Mouse (Mus musculus): ENCODE data around the gene Tsc22d1.

Tsc22d1 gene

DNA sequence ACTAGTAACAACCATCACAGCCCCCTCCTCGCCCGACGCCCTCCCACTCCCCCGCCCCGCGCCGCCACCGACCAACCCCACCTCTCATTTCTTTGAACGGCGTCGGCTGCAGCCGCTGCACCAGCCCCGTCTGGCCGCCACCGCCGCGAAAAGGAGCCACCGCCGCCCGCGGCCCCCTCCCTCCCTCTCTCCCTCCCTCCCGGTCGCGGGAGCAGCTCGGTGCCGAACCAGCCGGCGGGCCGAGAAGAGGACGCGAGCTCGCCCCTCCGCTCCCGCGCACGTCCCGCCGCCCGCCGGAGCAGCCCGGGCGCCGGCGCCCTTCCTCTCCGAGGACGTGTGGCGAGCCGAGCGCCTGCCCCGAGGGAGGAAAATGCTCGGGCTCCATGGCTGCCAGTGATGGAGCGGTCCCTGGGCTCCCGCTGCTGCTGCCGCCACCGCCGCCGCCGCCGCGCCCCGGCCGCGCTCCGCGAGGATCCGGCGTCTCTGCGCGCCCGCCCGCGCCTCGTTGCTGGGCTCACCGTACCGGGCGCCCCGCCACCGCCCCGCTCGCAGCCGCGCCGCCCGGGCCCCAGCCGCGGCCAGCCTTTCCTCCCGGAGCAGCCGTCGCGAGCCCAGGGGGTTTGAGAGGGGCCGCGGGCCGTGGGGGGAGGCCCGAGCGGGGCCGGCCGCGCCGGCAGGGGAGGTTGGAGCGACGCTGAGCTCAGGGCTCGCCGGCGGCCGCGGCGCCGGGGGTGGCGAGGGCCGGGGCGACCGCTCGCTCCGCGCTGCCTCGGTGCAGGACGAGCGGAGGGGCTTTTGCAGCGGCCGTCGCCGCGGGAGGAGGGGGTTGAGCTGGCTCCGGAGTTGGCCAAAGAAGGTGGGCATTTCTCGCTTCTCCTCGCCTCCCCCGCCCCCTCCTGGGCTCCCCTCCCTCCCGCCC lies at the start of gene Tsc22d1:
Tsc22d1 (plus strand) TSS at position 100 of the 919 bp plus-strand sequence.
- peak in 1 of 2 experiments; percentile 46 for DNase-seq

DNA sequence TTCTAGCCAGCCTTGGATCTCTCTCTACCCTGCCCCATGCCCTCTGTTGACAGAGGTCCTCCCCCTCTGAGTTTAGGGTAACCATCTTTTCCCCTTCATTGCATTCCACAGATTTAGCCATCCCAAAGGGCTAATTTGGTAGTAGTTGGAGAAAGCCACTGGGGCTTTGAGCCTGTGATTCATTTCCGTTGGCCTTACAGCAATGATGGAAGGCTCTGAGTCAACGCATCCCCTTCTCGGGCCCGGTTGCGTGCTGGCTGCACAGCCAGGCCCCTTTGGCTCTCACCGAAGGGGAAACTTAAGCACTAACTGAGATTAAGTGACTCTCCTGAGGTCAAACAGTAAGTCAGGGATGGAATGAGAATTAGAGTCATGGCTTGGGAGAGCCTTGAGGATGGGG lies 41.1 kb upstream of the Tsc22d1 start:
- DNase-seq = no peak

DNA sequence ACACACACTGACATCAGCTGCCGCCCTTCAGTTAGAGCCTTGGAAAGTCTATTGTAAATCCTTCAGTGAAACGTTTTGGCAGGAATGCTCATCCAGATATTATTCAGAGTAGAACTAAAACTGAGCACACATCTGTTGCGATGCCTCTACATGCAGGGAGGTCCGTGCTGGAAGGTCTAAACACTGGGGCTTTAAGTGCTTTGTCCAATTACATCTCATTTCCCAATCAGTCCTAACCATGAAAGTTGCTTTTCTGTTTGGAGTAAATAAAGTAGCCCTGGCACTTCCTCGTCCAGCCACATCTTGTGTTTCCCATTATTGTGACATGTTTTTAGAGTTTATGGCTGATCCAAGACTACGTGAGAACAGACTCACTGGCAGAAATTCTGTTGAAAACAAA lies 40.2 kb upstream of the Tsc22d1 start:
- DNase-seq = no peak

DNA sequence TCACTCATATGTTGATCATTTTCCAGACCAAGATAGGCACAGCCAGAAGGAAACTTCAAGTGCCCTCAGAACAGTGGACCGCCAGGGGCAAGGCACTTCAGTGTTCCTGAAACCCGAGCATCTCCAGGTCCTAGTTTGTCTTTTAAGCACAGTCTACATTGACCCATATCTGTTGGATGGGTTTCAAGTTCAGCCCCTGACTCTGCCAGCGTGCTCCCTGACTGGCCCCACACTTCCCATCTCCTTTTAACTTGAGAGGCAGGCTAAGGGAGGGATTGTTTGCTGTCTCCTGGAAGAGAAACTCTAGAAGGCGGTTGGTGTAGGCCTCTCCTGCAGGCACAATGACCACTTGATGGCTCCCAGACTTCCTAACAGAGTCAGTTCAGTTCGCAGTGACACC lies 38.2 kb upstream of the Tsc22d1 start:
- DNase-seq = no peak

DNA sequence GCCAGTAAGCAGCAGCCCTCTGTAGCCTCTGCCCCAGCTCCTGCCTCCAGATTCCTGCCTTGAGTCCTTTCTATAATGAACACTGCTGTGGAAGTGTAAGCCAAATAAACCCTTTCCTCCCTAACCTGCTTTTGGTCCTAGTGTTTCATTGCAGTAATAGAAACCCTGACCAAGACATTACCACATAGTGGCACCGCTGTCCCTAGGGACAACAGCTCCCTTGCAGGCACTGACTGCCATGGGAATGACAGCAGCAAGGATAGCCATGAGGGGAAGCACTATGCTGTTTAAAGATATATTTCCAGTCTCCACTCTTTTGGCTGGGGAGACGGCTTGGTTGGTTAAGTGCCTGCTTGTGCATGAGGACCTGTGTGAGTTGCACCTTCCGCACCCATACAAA lies 35.4 kb upstream of the Tsc22d1 start:
- DNase-seq = no peak

DNA sequence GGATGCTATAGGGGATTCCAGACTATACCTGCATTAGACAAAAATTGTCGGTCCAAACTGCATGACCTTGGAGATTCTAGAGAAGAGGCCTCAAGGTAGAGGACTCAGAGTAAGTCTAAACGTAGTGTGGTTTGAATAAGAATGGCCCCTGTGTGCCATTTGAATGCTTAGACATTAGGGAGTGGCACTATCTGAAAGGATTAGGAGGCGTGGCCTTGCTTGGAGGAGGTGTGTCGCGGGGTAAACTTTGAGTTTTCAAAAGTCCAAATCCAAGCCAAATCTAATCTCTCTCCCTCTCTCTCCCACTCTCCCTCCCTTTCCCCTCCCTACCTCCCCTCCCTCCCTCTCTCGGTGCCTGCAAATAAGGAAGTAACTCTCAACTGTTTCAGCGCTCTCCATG lies 26.7 kb upstream of the Tsc22d1 start:
- no peak for DNase-seq

DNA sequence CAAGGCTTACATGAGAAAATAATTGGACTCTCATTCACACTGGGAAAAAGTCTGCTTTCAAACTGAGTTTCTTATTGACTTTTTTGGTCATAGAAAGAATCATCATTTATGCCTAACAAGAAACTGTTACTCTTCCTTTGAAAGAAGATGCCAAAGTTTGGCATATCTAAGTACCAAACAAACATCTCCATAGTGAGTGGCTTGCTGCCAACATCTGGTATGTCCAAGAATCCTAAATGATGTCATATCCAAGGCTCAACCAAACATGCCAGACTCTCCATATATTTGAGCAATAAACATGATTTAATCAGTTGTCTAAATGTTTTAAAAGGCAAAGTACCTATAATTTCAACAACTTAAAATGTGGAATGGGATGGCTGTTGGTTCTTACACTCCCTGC lies 16.5 kb upstream of the Tsc22d1 start:
- no peak for DNase-seq

DNA sequence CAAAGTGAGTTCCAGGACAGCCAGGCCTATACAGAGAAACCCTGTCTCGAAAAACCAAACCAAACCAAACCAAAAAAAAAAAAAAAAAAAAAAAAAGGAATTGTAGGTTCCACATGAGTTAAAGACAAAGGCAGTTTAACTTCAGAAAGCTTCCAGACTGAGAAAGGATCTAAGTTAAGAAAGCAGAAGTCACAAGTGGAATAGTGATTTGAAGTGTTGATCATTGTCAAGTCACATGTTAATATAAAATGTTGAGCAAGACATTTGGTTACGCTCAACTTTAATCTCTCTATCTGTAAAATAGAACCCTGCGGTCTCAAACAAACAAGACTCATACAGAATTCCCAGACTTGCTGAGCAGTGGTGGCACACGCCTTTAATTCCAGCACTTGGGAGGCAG lies 12.2 kb upstream of the Tsc22d1 start:
- no peak for DNase-seq

DNA sequence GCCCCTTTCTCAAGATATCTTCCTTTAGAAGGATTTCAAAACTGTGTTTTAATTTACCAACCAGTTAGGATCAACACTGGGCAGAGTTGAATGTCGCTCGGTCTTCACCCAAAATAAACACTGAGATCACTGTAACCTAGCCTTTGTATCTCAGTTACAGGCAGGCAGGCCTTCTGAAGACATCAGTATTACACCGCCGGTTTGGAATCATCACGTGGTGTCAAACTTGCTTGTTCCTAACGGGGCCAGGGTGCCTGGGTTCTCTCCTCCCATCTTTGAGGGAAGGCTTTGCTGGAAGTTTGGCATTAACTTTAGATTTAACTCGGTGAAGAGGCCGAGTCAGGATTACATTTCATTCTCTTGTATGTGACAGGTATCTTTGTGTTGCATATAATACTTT lies 5.7 kb upstream of the Tsc22d1 start:
- no peak for DNase-seq

DNA sequence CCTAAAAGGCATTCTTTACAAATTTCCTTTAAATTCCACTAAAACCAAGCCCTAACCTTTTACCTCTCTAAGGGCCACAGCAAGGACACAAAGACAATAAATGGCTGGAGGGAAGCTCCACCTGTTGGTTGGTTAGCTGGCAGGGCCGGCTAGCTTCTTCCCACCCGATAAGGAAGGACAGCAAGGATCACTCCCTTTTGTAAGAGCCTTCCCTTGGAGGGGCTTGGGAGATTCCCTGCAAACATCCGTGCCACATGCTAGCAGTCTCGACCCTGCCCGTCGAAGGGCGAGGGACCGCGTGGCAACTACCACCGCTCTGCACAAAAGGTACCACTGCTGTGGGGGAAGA lies 1.0 kb upstream of the Tsc22d1 start:
- no peak for DNase-seq

DNA sequence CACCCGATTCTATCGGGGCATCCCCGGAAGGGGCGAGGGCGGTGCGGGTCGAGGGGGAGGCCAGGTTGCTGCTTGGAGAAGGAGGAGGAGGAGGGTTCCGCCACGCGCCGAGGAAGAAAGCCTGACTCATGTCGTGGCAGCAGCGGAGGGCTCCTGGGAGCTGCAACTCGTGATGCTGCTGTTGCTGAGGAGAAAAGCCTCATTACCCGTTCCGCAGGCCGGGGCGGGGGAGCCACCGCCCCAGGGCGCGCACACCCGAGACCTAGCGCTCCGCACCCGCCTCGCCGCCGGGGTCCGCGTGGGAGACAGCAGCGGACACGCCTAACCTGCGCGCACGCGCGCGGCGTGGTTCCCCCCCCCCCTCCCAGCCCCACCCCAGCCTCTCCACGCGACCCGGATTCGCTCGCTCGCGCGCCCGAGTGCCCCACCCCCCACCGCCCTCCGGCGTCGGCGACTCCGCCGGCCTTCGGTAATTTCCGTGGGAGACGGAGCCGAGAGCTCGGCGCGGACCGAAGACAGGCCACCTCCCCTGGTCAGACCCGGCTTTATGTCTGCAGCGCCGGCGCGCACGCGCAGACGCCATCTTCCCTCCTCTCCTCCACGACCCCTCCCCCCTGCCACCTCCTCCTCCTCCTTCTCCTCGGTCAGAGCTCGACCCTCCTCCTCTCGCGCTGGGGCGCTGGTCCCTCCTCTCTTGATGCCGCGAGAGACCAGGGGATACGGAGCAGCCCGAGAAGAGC lies 469 bp upstream of the Tsc22d1 start:
- DNase-seq = peak; percentile 81 to 84

DNA sequence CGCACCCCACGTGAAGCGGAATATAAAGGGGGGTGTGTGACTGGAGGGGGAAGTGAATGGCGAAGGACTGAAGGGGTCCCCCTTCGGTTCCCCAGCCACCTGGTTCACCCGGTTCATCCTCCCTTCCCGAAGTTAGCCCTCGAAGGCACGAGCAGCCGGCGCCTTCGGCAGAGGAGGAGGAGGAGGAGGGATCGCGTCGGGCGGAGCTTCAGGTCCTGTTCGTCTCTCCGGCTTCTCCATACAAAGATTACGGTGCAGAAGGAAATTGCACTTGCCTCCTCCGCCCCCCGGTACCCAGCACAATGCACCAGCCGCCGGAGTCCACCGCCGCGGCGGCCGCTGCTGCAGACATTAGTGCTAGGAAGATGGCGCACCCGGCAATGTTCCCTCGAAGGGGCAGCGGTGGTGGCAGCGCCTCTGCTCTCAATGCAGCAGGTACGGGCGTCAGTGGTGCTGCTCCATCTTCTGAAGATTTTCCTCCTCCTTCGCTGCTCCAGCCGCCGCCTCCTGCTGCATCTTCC lies 1.1 kb downstream of the Tsc22d1 start:
- DNase-seq = peak in 1 of 2 experiments; percentile 25

DNA sequence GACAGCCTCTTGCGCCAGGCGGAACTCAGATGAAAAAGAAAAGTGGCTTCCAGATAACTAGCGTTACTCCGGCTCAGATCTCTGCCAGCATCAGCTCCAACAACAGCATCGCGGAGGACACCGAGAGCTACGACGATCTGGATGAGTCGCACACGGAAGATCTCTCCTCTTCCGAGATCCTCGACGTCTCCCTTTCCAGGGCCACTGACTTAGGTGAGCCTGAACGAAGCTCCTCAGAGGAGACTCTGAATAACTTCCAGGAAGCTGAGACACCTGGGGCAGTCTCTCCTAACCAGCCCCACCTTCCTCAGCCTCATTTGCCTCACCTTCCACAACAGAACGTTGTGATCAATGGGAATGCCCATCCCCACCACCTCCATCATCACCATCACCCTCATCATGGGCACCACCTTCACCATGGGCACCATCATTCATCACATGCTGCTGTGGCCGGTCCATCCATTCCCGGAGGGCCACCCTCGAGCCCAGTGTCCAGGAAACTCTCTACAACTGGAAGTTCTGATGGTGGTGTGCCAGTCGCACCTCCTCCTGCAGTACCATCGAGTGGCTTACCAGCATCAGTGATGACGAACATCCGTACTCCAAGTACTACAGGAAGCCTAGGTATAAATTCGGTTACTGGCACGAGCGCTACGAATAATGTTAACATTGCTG lies 1.7 kb downstream of the Tsc22d1 start:
- no peak for DNase-seq

DNA sequence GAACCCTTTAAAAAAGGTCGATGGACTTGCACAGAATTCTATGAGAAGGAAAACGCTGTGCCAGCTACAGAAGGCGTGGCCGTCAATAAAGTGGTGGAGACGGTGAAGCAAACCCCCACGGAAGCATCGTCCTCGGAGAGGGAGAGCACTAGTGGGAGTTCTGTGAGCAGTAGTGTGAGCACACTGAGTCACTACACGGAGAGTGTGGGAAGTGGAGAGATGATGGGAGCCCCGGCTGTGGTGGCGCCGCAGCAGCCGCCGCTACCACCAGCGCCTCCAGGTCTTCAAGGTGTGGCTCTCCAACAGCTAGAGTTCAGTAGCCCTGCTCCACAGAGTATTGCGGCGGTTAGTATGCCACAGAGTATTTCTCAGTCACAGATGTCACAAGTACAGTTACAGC lies 2.6 kb downstream of the Tsc22d1 start:
- DNase-seq = no peak

DNA sequence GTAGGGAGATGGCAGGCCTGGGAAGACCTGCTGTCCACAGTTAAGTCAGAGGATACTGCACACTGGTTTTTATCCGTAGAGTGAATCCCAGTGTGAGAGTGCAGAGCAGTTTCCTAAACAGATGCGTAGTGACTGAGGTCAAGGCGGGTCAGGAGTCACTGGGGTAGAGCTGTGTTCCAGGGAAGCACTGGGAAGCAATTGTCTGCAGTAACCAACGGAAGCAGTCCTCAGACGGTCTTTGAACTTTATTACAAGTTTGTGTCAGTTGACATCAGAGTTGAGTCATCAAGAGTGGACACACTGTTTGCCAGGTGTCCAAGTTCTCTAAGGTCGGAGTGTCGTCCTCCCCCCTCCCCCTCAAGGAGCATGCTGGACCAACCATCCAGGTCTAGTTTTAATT lies 6.0 kb downstream of the Tsc22d1 start:
- DNase-seq = no peak

DNA sequence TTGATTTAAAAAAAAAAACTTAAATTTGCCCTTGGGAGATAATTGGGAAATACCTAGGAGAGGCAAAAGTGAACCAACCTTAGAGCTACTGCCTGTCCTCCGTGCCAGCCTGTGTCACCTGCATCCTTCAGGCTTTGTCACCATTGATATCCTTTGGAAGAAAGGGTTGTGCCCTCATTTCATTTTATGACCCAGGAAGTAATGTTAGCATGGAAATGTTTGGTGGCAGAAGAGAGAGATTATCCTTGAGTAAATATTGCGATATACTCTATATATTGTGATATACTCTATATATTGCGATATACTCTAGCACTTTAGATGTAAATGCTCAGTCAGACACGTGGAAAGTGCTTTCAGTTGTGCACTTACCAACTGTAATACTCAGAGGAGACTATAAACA lies 6.4 kb downstream of the Tsc22d1 start:
- DNase-seq = no peak

DNA sequence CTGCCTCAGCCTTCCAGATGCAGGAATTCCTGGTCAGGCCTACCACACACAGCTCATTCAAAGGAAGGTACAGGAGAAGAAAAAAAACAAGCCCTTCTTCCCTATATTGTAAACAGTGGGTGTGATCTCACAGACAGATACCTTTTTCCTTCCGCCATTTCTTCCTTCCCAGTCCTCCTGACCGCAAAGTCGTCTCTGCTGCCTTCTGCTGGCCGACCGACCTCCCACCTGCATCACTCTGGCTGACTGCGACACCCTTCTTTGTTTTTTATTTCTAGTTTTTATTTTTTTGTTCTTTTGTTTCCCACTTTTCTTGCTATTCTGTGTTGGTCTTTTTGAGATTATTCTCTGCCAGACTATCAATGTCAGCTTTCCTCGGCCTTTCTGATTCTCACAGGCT lies 10.7 kb downstream of the Tsc22d1 start:
- no peak for DNase-seq

DNA sequence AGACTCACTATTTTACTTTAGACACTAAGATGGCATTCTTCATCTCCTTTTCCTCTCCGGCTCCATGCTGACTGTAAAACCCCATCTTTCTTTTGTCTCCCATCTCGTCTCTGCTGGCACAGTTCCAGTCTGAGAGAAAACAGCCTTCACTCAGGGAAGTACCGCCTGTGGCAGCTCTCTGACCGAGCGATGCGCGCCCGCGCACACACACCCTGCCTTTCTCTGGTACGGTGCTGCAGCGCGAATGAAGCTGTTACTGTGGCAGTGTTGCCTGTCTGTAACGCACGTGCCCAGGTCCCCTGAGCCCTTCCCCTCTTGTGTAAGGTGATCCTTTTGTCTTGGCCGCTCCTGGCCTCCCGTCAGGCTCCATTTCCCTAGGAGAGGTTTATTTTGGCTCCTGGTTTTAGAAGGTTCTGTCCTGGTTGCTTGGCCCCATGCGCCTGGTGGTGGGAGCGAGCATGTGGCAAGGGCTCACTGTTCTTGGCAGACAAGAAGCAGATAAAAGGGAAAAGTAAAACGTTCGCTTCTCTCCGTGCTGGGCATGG lies 11.3 kb downstream of the Tsc22d1 start:
- DNase-seq = no peak

DNA sequence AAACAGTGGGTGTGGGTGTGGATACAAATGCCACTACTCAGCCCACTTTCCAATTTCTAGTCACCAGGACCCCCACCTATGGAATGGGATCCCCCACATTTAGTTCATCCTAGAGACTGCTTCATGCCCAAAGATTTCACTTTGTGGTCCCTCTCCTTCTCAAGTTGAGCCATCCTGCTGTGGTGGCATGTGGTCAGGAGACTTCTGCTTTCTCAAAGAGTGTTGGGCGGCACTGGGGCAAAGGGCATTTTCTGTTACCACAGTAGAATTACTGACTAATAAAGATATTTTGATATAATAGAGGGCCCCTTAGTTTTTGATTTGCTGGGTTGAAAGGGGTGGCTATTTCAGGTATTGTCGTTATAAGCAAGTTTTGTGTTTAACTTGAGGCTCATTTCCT lies 14.1 kb downstream of the Tsc22d1 start:
- no peak for DNase-seq

DNA sequence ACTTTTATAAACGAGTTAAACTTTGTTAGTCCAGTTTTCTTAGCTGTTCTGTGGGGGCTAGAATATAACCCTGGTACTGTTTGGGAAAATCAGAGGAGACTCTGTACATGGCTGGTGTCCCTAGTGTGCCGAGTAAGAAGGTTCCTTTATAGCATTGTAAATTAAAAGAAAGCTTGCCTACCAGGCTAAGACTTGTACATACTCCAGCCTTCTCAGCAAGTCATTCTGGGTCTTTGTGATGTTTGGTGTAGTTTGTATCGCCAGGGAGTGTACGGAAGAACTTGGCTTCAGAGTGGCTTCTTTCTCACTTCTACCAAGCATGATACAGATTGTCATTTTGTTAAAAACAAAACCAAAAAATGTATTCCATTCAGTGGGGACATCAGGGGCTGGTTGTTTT lies 17.2 kb downstream of the Tsc22d1 start:
- no peak for DNase-seq

DNA sequence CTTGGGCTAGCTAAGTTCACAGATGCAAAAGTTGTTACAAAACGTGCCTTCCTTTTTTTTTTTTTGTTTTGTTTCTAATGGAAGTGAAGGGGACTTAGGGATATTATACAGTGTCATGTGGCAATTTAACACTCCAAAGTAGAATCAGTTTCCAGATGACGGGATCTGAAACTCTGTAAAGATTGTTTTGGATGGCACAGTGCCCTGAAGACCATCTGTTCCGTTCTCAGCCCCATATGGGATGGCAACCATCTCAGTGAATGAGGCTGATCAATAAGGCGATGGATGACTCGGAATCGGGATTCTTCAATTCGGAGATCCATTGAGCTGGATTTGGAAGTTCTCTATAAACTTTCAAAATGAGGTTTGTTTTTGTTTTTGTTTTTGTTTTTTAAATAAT lies 17.6 kb downstream of the Tsc22d1 start:
- no peak for DNase-seq

DNA sequence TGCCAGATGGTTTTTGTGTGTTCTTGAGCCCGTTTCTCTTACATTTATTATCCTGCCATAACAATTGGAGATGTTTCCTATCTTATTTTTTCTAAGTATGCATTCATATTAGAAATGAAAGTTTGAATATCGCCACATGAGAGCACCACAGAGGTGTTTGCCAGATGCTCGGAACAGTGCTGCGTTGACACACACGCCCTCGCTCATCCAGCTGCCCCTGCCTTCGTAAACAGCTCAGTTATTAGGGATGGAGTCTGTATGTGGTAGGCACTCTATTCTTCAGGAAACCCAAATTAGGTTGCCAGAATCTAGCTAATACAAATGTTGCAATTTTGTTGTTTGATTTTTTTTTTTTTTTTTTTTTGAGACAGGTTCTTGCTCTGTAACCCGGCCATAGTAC lies 18.1 kb downstream of the Tsc22d1 start:
- no peak for DNase-seq

DNA sequence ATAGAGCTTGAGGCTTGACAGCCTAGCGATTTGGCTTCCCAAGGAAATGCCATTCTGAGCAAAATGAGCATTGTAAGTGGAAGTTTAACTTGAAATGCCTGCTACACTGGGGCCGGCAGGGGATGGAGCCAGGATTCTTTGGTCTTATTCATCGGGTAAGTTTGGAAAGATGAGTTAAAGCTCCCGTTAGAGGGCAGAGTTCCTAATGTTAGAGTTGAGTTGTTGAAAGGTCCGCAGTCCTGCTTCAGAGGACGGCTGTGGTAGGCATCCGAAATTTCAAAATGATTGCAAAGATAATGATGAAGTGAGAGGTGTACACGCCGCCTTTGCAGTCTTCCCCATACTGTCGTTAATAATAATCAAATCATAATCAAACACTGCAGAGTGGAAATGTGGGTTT lies 27.4 kb downstream of the Tsc22d1 start:
- no peak for DNase-seq
